Mouse (Mus musculus) bone marrow macrophage, adult 2 months (primary cell): Measurements from ENCODE around the gene G0s2. TPM values are rescaled to one million over a fixed set of nuclear protein-coding genes. Genes with fewer than 3 reads are reported as not detected.

Source experiments
- H3K27ac ChIP-seq: 2 replicates; pipeline ENCODE4 v1.5.1; 2012; ENCODE audit warnings: low read depth, low read length; ENCODE audit not compliant: insufficient read depth
- H3K4me1 ChIP-seq: 2 replicates; pipeline ENCODE4 v1.6.1; 2012; ENCODE audit warnings: low read length; ENCODE audit not compliant: control insufficient read depth, insufficient read depth
- H3K4me3 ChIP-seq: 2 replicates; pipeline ENCODE4 v1.5.1; 2012; ENCODE audit warnings: mild to moderate bottlenecking, low read length, moderate library complexity; ENCODE audit not compliant: insufficient read depth
- CTCF ChIP-seq: IDR thresholded peaks from 2 replicates; pipeline ENCODE4 v1.5.1; 2012; ENCODE audit warnings: low read depth, mild to moderate bottlenecking, low read length, moderate library complexity
- POLR2A ChIP-seq: IDR thresholded peaks from 2 replicates; pipeline ENCODE4 v1.6.1; 2012; ENCODE audit warnings: mild to moderate bottlenecking, low read depth, low read length, borderline replicate concordance
- polyA plus RNA-seq: library from polyadenylated mRNA; stranded (reverse); fragments of >200 nt; gene quantifications from 2 replicates; pipeline ENCODE4 v1.2.4, GENCODE M21; 2012; ENCODE audit not compliant: missing spikeins, insufficient read depth, insufficient read length

G0s2 gene
- polyA plus RNA-seq, 1 experiment: not detected

GRCm38 (mm10) chr1:193241436-193241835 is 31.6 kb downstream of the G0s2 start:
- no peak overlapping the region for H3K27ac ChIP-seq
- no peak overlapping the region for H3K4me3 ChIP-seq
- H3K4me1 ChIP-seq: peaks cover 13% of the 10 kb centered on the region
- TF ChIP-seq CTCF: no peak
- TF ChIP-seq POLR2A: no peak

GRCm38 (mm10) chr1:193238426-193238825 is 34.6 kb downstream of the G0s2 start:
- Histone ChIP-seq H3K4me3 (no peak overlapping the region), H3K27ac (no peak overlapping the region), H3K4me1 (peaks cover 13% of the 10 kb centered on the region)
- TF ChIP-seq CTCF: no peak
- no peak for TF ChIP-seq POLR2A

- TF ChIP-seq POLR2A: no peak
- TF ChIP-seq CTCF: no peak
- H3K4me3 ChIP-seq: no peak overlapping the region
- H3K27ac ChIP-seq: no peak overlapping the region
- peaks cover 3% of the 10 kb centered on the region; the same call in 1 of the 2 replicates for H3K4me1 ChIP-seq
Measured at GRCm38 (mm10) chr1:193234930-193235329, 38.1 kb downstream of the G0s2 start.

GRCm38 (mm10) chr1:193234130-193234645 is 38.8 kb downstream of the G0s2 start:
- Histone ChIP-seq H3K4me3 (no peak overlapping the region), H3K27ac (no peak overlapping the region), H3K4me1 (peaks cover 3% of the 10 kb centered on the region; the same call in 1 of the 2 replicates)
- TF ChIP-seq CTCF (no peak), POLR2A (no peak)

GRCm38 (mm10) chr1:193232732-193233131 is 40.3 kb downstream of the G0s2 start:
- TF ChIP-seq POLR2A (no peak), CTCF (no peak)
- no peak overlapping the region for H3K27ac ChIP-seq
- no peak overlapping the region for H3K4me3 ChIP-seq
- peaks cover 3% of the 10 kb centered on the region; the same call in 1 of the 2 replicates for H3K4me1 ChIP-seq

- Histone ChIP-seq H3K4me3 (no peak overlapping the region), H3K4me1 (peaks cover 12% of the 10 kb centered on the region), H3K27ac (no peak overlapping the region)
- TF ChIP-seq CTCF (no peak), POLR2A (no peak)
Measured at GRCm38 (mm10) chr1:193230935-193231334, 42.1 kb downstream of the G0s2 start.

- Histone ChIP-seq H3K4me1 (peaks cover 12% of the 10 kb centered on the region), H3K27ac (no peak overlapping the region), H3K4me3 (no peak overlapping the region)
- TF ChIP-seq POLR2A (no peak), CTCF (no peak)
Measured at GRCm38 (mm10) chr1:193230531-193230930, 42.5 kb downstream of the G0s2 start.

GRCm38 (mm10) chr1:193229570-193229969 is 43.4 kb downstream of the G0s2 start:
- H3K4me1 ChIP-seq: peaks cover 12% of the 10 kb centered on the region
- H3K27ac ChIP-seq: no peak overlapping the region
- no peak overlapping the region for H3K4me3 ChIP-seq
- no peak for TF ChIP-seq CTCF
- TF ChIP-seq POLR2A: no peak

- TF ChIP-seq POLR2A: no peak
- no peak for TF ChIP-seq CTCF
- H3K4me1 ChIP-seq: peaks cover 12% of the 10 kb centered on the region
- no peak overlapping the region for H3K27ac ChIP-seq
- no peak overlapping the region for H3K4me3 ChIP-seq
Measured at GRCm38 (mm10) chr1:193227537-193227936, 45.5 kb downstream of the G0s2 start.

- peaks cover 12% of the 10 kb centered on the region for H3K4me1 ChIP-seq
- TF ChIP-seq CTCF (no peak), POLR2A (no peak)
Measured at GRCm38 (mm10) chr1:193226724-193227522, 46.1 kb downstream of the G0s2 start.

GRCm38 (mm10) chr1:193226114-193226513 is 46.9 kb downstream of the G0s2 start:
- Histone ChIP-seq H3K4me3 (no peak overlapping the region), H3K27ac (no peak overlapping the region), H3K4me1 (peaks cover 14% of the 10 kb centered on the region)
- TF ChIP-seq CTCF (no peak), POLR2A (no peak)

More at GRCm38 (mm10) chr1:193226724-193227522, 46.1 kb downstream of the G0s2 start:
- no peak overlapping the region for H3K4me3 ChIP-seq
- H3K27ac ChIP-seq: no peak overlapping the region
